Mouse (Mus musculus) liver, adult 2 months (tissue): ENCODE measurements around the gene Rbm20. TPM values are rescaled to one million over a fixed set of nuclear protein-coding genes. Genes with fewer than 3 reads are reported as not detected.

Experiments used
- DNase-seq: peaks from one replicate; pipeline ENCODE4 v3.0.0-alpha.2; 2011; ENCODE audit warnings: low read depth, low spot score; ENCODE audit errors: extremely low read depth
- H3K27ac ChIP-seq: fragments of 200-500 bp; replicated peaks from 2 replicates; pipeline ENCODE4 v1.5.1; 2012; ENCODE audit warnings: low read depth, mild to moderate bottlenecking, control low read depth, inconsistent platforms, low read length; ENCODE audit not compliant: insufficient read depth
- H3K27me3 ChIP-seq: fragments of 200-500 bp; 2 replicates; pipeline ENCODE4 v1.6.1; 2012; ENCODE audit warnings: mild to moderate bottlenecking, moderate library complexity, low read length, inconsistent platforms; ENCODE audit not compliant: control insufficient read depth, insufficient read depth
- H3K36me3 ChIP-seq: fragments of 200-500 bp; 2 replicates; pipeline ENCODE4 v1.6.1; 2012; ENCODE audit warnings: low read length, inconsistent platforms; ENCODE audit not compliant: control insufficient read depth, insufficient read depth
- H3K4me1 ChIP-seq: fragments of 200-500 bp; 2 replicates; pipeline ENCODE4 v1.6.1; 2011; ENCODE audit warnings: low read length; ENCODE audit not compliant: control insufficient read depth, insufficient read depth
- H3K4me3 ChIP-seq: fragments of 200-500 bp; 2 replicates; pipeline ENCODE4 v1.5.1; 2011; ENCODE audit warnings: low read depth, mild to moderate bottlenecking, control low read depth, low read length, moderate library complexity; ENCODE audit not compliant: insufficient read depth
- H3K79me2 ChIP-seq: fragments of 200-500 bp; 2 replicates; pipeline ENCODE4 v1.6.1; 2012; ENCODE audit warnings: inconsistent platforms, mild to moderate bottlenecking, low read length, moderate library complexity; ENCODE audit not compliant: control insufficient read depth, insufficient read depth
- H3K9ac ChIP-seq: fragments of 200-500 bp; 2 replicates; pipeline ENCODE4 v1.6.1; 2012; ENCODE audit warnings: low read depth, mild to moderate bottlenecking, control low read depth, inconsistent platforms, low read length
- CTCF ChIP-seq: fragments of 200-500 bp; IDR thresholded peaks from 2 replicates; pipeline ENCODE4 v1.5.1; 2011; ENCODE audit warnings: low read depth, low read length, control low read depth
- POLR2A ChIP-seq: fragments of 200-500 bp; IDR thresholded peaks from 2 replicates; pipeline ENCODE4 v1.6.1; 2011; ENCODE audit warnings: low read length, control low read depth; ENCODE audit not compliant: insufficient read depth; ENCODE audit errors: extremely low read depth
- WGBS: fragments of 180-500 bp; shearing (Covaris S2); methylation state at CpG from one replicate; pipeline ENCODE4 v1.1.7; 2018; 5-methylcytosine and 5-hydroxymethylcytosine counted together
- polyA plus RNA-seq: library from polyadenylated mRNA; depleted of rRNA; stranded (reverse); fragments of >200 nt; gene quantifications from 2 replicates; pipeline ENCODE4 v1.2.3, GENCODE M21; 2012
- total RNA-seq: library from RNA; depleted of rRNA; stranded (reverse); fragments of >200 nt; gene quantifications from 2 replicates; pipeline ENCODE4 v1.2.3, GENCODE M21; 2014

Rbm20 gene
- total and polyA plus RNA-seq, 2 experiments: 0.31 to 1.8 TPM

GRCm38 (mm10) chr19:53676228-53676627 is 878 bp upstream of the Rbm20 start:
- WGBS: 5% methylated on average over 26 of the region's 26 CpGs
- Histone ChIP-seq H3K9ac (no peak overlapping the region), H3K27me3 (peaks cover 17% of the 10 kb centered on the region), H3K4me1 (no peaks in the 10 kb centered on the region), H3K27ac (no peak overlapping the region), H3K4me3 (no peak overlapping the region), H3K79me2 (no peaks in the 10 kb centered on the region), H3K36me3 (no peaks in the 10 kb centered on the region)
- TF ChIP-seq POLR2A (no peak), CTCF (no peak)
- no peak for DNase-seq

DNA sequence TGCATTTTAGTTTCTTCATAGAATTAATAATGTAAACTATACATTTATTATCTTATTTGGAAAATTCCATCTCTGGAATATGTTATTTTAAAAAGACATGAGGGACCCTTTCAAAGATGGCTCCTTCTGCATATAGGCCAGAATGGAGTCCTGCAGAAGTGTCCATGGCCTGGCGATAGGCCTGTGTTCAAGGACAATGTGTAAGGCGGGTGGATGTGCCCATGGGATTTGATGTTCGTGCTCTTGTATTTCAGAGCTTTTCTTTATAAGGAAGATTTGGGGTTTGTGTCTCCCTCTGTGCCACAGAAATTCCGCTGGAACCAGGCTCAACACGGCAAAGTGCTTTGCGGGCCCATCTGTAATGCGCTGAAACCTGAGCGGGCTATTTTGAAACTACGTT is 2.1 kb downstream of the Rbm20 start:
- DNase-seq: no peak
- Histone ChIP-seq H3K27me3 (peaks cover 17% of the 10 kb centered on the region), H3K4me3 (no peak overlapping the region), H3K9ac (no peak overlapping the region), H3K27ac (no peak overlapping the region), H3K79me2 (no peaks in the 10 kb centered on the region), H3K4me1 (no peaks in the 10 kb centered on the region), H3K36me3 (no peaks in the 10 kb centered on the region)
- WGBS: 96% methylated on average over 9 of the region's 9 CpGs
- no peak for TF ChIP-seq CTCF
- no peak for TF ChIP-seq POLR2A

GRCm38 (mm10) chr19:53679981-53680380 is 2.9 kb downstream of the Rbm20 start:
- no peaks in the 10 kb centered on the region for H3K79me2 ChIP-seq
- no peaks in the 10 kb centered on the region for H3K36me3 ChIP-seq
- H3K27me3 ChIP-seq: peaks cover 17% of the 10 kb centered on the region
- DNase-seq: no peak
- TF ChIP-seq POLR2A (no peak), CTCF (no peak)
- 69% methylated on average over 7 of the region's 7 CpGs for WGBS
- H3K27ac ChIP-seq: no peak overlapping the region
- no peak overlapping the region for H3K9ac ChIP-seq
- no peak overlapping the region for H3K4me3 ChIP-seq
- no peaks in the 10 kb centered on the region for H3K4me1 ChIP-seq

DNA sequence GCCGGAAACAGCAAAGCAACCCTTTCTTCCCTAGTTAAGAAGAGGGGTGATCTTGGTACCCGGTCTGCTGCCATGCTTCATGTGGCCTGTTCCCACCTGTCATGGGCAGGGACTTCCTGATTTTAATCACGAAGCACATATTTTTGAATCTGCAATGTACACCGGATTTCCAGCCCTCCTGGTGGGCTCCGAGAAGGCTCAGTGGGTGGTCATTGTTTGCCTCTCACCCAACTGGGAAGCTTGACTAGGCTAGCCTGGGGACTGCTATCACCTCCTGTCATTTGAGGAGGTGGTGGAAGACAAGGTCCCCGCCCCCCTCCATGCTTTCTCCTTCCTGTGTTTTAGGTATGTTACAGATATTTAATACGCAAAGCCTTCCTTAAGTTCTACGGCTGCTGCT is 5.3 kb downstream of the Rbm20 start:
- H3K79me2 ChIP-seq: no peaks in the 10 kb centered on the region
- TF ChIP-seq POLR2A (no peak), CTCF (no peak)
- no peak overlapping the region for H3K9ac ChIP-seq
- no peak overlapping the region for H3K27ac ChIP-seq
- H3K27me3 ChIP-seq: peaks cover under 1% of the 10 kb centered on the region
- DNase-seq: no peak
- no peaks in the 10 kb centered on the region for H3K4me1 ChIP-seq
- H3K36me3 ChIP-seq: no peaks in the 10 kb centered on the region
- no peak overlapping the region for H3K4me3 ChIP-seq
- WGBS: 41% methylated on average over 8 of the region's 8 CpGs

DNA sequence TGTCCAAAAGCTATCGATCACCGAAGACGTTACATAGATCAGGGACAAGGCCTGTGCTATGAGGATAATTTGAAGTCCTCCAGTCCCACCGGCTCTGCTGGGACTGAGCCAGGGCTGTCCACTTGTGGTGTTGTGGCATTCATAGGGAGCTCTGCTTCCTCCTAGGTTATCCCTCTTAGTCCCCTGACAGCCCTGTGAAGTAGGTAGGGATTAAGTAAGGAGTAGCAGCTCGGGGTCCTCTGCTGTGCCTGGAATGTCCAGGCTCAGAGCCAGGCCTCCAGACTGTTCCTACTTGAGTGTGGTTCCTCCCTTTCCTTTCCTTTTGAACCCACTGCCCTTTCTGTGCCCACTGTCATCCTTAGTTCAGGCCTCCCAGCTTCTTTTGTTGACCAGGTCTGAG is 10.5 kb downstream of the Rbm20 start:
- H3K27me3 ChIP-seq: no peaks in the 10 kb centered on the region
- H3K79me2 ChIP-seq: no peaks in the 10 kb centered on the region
- no peak overlapping the region for H3K9ac ChIP-seq
- no peak for DNase-seq
- H3K4me1 ChIP-seq: no peaks in the 10 kb centered on the region
- 94% methylated on average over 5 of the region's 5 CpGs for WGBS
- no peaks in the 10 kb centered on the region for H3K36me3 ChIP-seq
- no peak overlapping the region for H3K27ac ChIP-seq
- no peak for TF ChIP-seq CTCF
- TF ChIP-seq POLR2A: no peak
- H3K4me3 ChIP-seq: no peak overlapping the region

- Histone ChIP-seq H3K4me3 (no peak overlapping the region), H3K27me3 (no peaks in the 10 kb centered on the region), H3K36me3 (no peaks in the 10 kb centered on the region), H3K4me1 (no peaks in the 10 kb centered on the region), H3K9ac (no peak overlapping the region), H3K27ac (no peak overlapping the region), H3K79me2 (no peaks in the 10 kb centered on the region)
- TF ChIP-seq CTCF: no peak
- TF ChIP-seq POLR2A: no peak
- no peak for DNase-seq
- WGBS: 82% methylated on average over 10 of the region's 10 CpGs
Observed at GRCm38 (mm10) chr19:53690816-53691215, 13.7 kb downstream of the Rbm20 start.
